ENCODE assay signal across 10 mouse cellular contexts in genomic region chr17:72015253-72015652, GRCm38 (mm10).
A peak's percentile ranks its signal among the peaks of the same experiment; 100 is the strongest.
DNase-seq lines count a peak whose midpoint lies in the region; ATAC-seq and TF ChIP-seq lines count a peak whose summit lies in the region.
"Had no signal": no experiment of that assay in that cellular context is flagged by ENCODE, and none has a peak within 500 bp of the region (broad histone marks: within the 10 kb centered on the region; RNA-seq: fewer than 3 reads in every experiment).

No protein-coding gene starts in this region.

- TF ChIP-seq CTCF in layer of hippocampus, adult 2 months (conservative IDR thresholded peaks at IDR 0.05), result no peak
- TF ChIP-seq CTCF in heart, adult 2 months (IDR thresholded peaks at IDR 0.05), result no peak

- no peaks in the 10 kb centered on the region for H3K4me1 ChIP-seq in heart, adult 2 months (ENCODE audit: control insufficient read depth, insufficient read depth, low read length)
- H3K4me1 ChIP-seq: limb, embryonic 10.5 days; megakaryocyte, embryonic 14.5 days had no signal

- DNase-seq in frontal cortex, postnatal 10 days (ENCODE audit: low spot score in 2 of 2), result peak; percentile 16 to 22
- DNase-seq in brain, adult 2 months (ENCODE audit: low read depth, low spot score), result peak; percentile 96
- DNase-seq in cerebellum, adult 8-10 months, result peak; percentile 81
- DNase-seq in layer of hippocampus, adult 2 months (ENCODE audit: low spot score in 2 of 2), result peak; percentile 80 to 86
- no peak for DNase-seq in heart, adult 2 months
- no peak for DNase-seq in embryo, embryonic 10.5 days (ENCODE audit: low spot score)
- no peak for DNase-seq in frontal cortex, postnatal 25 days (ENCODE audit: low spot score in 2 of 2)

- no peak for TF ChIP-seq POLR2A in heart, adult 2 months (IDR thresholded peaks at IDR 0.05; ENCODE audit: insufficient read depth, low read depth, low read length)

- no peaks in the 10 kb centered on the region for H3K79me2 ChIP-seq in heart, adult 2 months (replicated peaks; ENCODE audit: control insufficient read depth, insufficient read depth, low read length)

- H3K27ac ChIP-seq in layer of hippocampus, adult 2 months, result no peak overlapping the region
- no peak overlapping the region for H3K27ac ChIP-seq in heart, adult 2 months
- H3K27ac ChIP-seq: limb, embryonic 10.5 days had no signal

- no peak overlapping the region for H3K4me3 ChIP-seq in layer of hippocampus, adult 2 months
- H3K4me3 ChIP-seq in heart, adult 2 months, result no peak overlapping the region
- H3K4me3 ChIP-seq: limb, embryonic 10.5 days; megakaryocyte, embryonic 14.5 days had no signal

- no peak overlapping the region for H3K9ac ChIP-seq in heart, adult 2 months (ENCODE audit: low read depth, low read length)

- TF ChIP-seq EP300 in heart, adult 2 months (IDR thresholded peaks at IDR 0.05; ENCODE audit: insufficient read depth, low read depth, low read length), result no peak

- 87% methylated on average over 3 of the region's 3 CpGs for WGBS in heart, adult 2 months

- H3K36me3 ChIP-seq in heart, adult 2 months (ENCODE audit: control insufficient read depth, insufficient read depth, low read length), result no peaks in the 10 kb centered on the region
- H3K36me3 ChIP-seq: limb, embryonic 10.5 days had no signal

- intact Hi-C loops in heart, adult 2 months (cut with DNase I), result no loop called here

- no peak for ATAC-seq in frontal cortex, adult (ENCODE audit: low TSS enrichment)

- H3K27me3 ChIP-seq in heart, adult 2 months (ENCODE audit: control insufficient read depth, insufficient read depth, low read length), result no peaks in the 10 kb centered on the region
- H3K27me3 ChIP-seq: megakaryocyte, embryonic 14.5 days had no signal

Comparison
In these comparisons a context has a peak if more than half of its experiments do, and no peak if none do; other contexts are left out.
1. DNase-seq: peak in frontal cortex, postnatal 10 days (2 of 2), brain, adult 2 months (single experiment), cerebellum, adult 8-10 months (single experiment) and layer of hippocampus, adult 2 months (2 of 2); none in heart, adult 2 months (0 of 2), embryo, embryonic 10.5 days (single experiment) and frontal cortex, postnatal 25 days (0 of 2).